Mouse (Mus musculus) megakaryocyte progenitor cell, adult 5-6 weeks (primary cell): ENCODE measurements around the gene Smo. TPM values are rescaled to one million over a fixed set of nuclear protein-coding genes. Genes with fewer than 3 reads are reported as not detected.

Experiments used
- total RNA-seq, 2 experiments: library from RNA; stranded (forward) in 1 of 2; stranded (reverse) in 1 of 2; fragments of 157-497, 149-512 nt in 1 of 2; fragments of 200-1000 nt in 1 of 2; gene quantifications; 2 replicates each; pipeline versions ENCODE4 v1.2.3 to v1.2.4; 2015 to 2017

Gene Smo
- total RNA-seq, 2 experiments from 2014 or later, result 16.4 to 33.6 TPM

Other genes starting within 250 kb of the Smo start
- 0.05 TPM in 1 of 2 replicates, not detected in the other for gene Kcp, start 227.6 kb upstream of the Smo start, total RNA-seq (2015)
- gene Kcp, start 227.6 kb upstream of the Smo start, total RNA-seq (2017), result 0.50 TPM in 1 of 2 replicates, not detected in the other
- gene Irf5, start 208.9 kb upstream of the Smo start, total RNA-seq (2015), result 6.1 and 11.5 TPM in 2 replicates
- 14.4 and 18.1 TPM in 2 replicates for gene Irf5, start 208.9 kb upstream of the Smo start, total RNA-seq (2017)
- 61.7 and 79.3 TPM in 2 replicates for gene Tnpo3, start 125.6 kb upstream of the Smo start, total RNA-seq (2015)
- gene Tnpo3, start 125.6 kb upstream of the Smo start, total RNA-seq (2017), result 61.9 and 74.2 TPM in 2 replicates
- 4.6 and 5.4 TPM in 2 replicates for gene Tspan33, start 41.3 kb upstream of the Smo start, total RNA-seq (2015)
- 3.7 and 5.8 TPM in 2 replicates for gene Tspan33, start 41.3 kb upstream of the Smo start, total RNA-seq (2017)
- gene Ahcyl2, start 32.5 kb downstream of the Smo start, total RNA-seq (2015), result 10.2 and 19.1 TPM in 2 replicates
- 14.0 and 38.9 TPM in 2 replicates for gene Ahcyl2, start 32.5 kb downstream of the Smo start, total RNA-seq (2017)
- 0.30 and 0.54 TPM in 2 replicates for gene Strip2, start 181.5 kb downstream of the Smo start, total RNA-seq (2015)
- gene Strip2, start 181.5 kb downstream of the Smo start, total RNA-seq (2017), result 0.17 and 0.30 TPM in 2 replicates